In genomic region chr15:82353078-82353744, GRCm38 (mm10) we compare ENCODE assay signal across 8 mouse cellular contexts. TPM values are rescaled to one million over a fixed set of nuclear protein-coding genes. Genes with fewer than 3 reads are reported as not detected.
DNase-seq lines count a peak whose midpoint lies in the region; ATAC-seq and TF ChIP-seq lines count a peak whose summit lies in the region.

No protein-coding gene starts in this region.

- no peak for ATAC-seq in embryonic facial prominence, embryonic 13.5 days (ENCODE audit: insufficient number of reproducible peaks, insufficient read depth, low FRiP score, low TSS enrichment, low read depth)
- no peak for ATAC-seq in intestine, embryonic 15.5 days
- peak; percentile 3; the same call in 1 of the 2 replicates for ATAC-seq in neural tube, embryonic 12.5 days (ENCODE audit: low FRiP score, low read depth)
- ATAC-seq in activated CD4-positive, CD25-positive, alpha-beta regulatory T cell, adult 4 months = no peak

- H3K27me3 ChIP-seq in spleen, adult 2 months (ENCODE audit: control insufficient read depth, insufficient read depth, low read length) = no peaks in the 10 kb centered on the region
- no peaks in the 10 kb centered on the region for H3K27me3 ChIP-seq in embryonic facial prominence, embryonic 13.5 days
- no peaks in the 10 kb centered on the region for H3K27me3 ChIP-seq in intestine, embryonic 15.5 days (replicated peaks)
- H3K27me3 ChIP-seq in neural tube, embryonic 12.5 days (replicated peaks) = no peaks in the 10 kb centered on the region

- H3K4me1 ChIP-seq in spleen, adult 2 months (ENCODE audit: control insufficient read depth, insufficient read depth, insufficient read length) = peaks cover 7% of the 10 kb centered on the region
- peaks cover 20% of the 10 kb centered on the region for H3K4me1 ChIP-seq in embryonic facial prominence, embryonic 13.5 days
- peaks cover 24% of the 10 kb centered on the region; the same call in 1 of the 2 replicates for H3K4me1 ChIP-seq in intestine, embryonic 15.5 days (replicated peaks)
- H3K4me1 ChIP-seq in neural tube, embryonic 12.5 days = peaks cover 20% of the 10 kb centered on the region

- peak overlapping the region; percentile 89 for H3K4me2 ChIP-seq in embryonic facial prominence, embryonic 13.5 days
- H3K4me2 ChIP-seq in intestine, embryonic 15.5 days (replicated peaks) = peak overlapping the region; percentile 75
- H3K4me2 ChIP-seq in neural tube, embryonic 12.5 days (replicated peaks) = peak overlapping the region; percentile 87

- H3K9ac ChIP-seq in embryonic facial prominence, embryonic 13.5 days = peak overlapping the region; percentile 98
- H3K9ac ChIP-seq in intestine, embryonic 15.5 days = peak overlapping the region; percentile 97
- H3K9ac ChIP-seq in neural tube, embryonic 12.5 days = peak overlapping the region; percentile 97

- TF ChIP-seq POLR2A in spleen, adult 2 months (IDR thresholded peaks at IDR 0.05; ENCODE audit: low read depth, low read length) = no peak

- WGBS in spleen, adult 2 months = 22% methylated on average over 14 of the region's 14 CpGs
- WGBS in embryonic facial prominence, embryonic 13.5 days = 31% methylated on average over 14 of the region's 14 CpGs
- WGBS in intestine, embryonic 15.5 days = 18% methylated on average over 14 of the region's 14 CpGs
- WGBS in neural tube, embryonic 12.5 days = 32% methylated on average over 14 of the region's 14 CpGs

- DNase-seq in spleen, adult 2 months (ENCODE audit: low read depth in 1 of 2, low spot score in 2 of 2) = no peak
- no peak for DNase-seq in spleen, adult 18-20 months
- no peak for DNase-seq in layer of hippocampus, adult 8-10 months (ENCODE audit: low spot score in 2 of 2)
- DNase-seq in gastrocnemius, postnatal 10 days = no peak

- no peaks in the 10 kb centered on the region for H3K9me3 ChIP-seq in embryonic facial prominence, embryonic 13.5 days
- no peaks in the 10 kb centered on the region for H3K9me3 ChIP-seq in intestine, embryonic 15.5 days
- H3K9me3 ChIP-seq in neural tube, embryonic 12.5 days = no peaks in the 10 kb centered on the region

- TF ChIP-seq CTCF in spleen, adult 2 months (IDR thresholded peaks at IDR 0.05; ENCODE audit: extremely low read depth, insufficient read depth, insufficient read length, insufficient replicate concordance) = no peak

- H3K4me3 ChIP-seq in spleen, adult 2 months (ENCODE audit: extremely low read depth, insufficient read depth, insufficient read length) = peak overlapping the region; percentile 85
- H3K4me3 ChIP-seq in embryonic facial prominence, embryonic 13.5 days = peak overlapping the region; percentile 98
- H3K4me3 ChIP-seq in intestine, embryonic 15.5 days (replicated peaks) = peak overlapping the region; percentile 80
- peak overlapping the region; percentile 95 for H3K4me3 ChIP-seq in neural tube, embryonic 12.5 days

- no peak overlapping the region for H3K27ac ChIP-seq in spleen, adult 2 months (ENCODE audit: insufficient read depth, low read length)
- H3K27ac ChIP-seq in embryonic facial prominence, embryonic 13.5 days = peak overlapping the region; percentile 81; the same call in 1 of the 2 replicates
- peak overlapping the region; percentile 75 for H3K27ac ChIP-seq in intestine, embryonic 15.5 days
- no peak overlapping the region for H3K27ac ChIP-seq in neural tube, embryonic 12.5 days

- peaks cover 16% of the 10 kb centered on the region for H3K36me3 ChIP-seq in spleen, adult 2 months (ENCODE audit: control insufficient read depth, insufficient read depth, low read length)
- peaks cover 29% of the 10 kb centered on the region for H3K36me3 ChIP-seq in embryonic facial prominence, embryonic 13.5 days
- H3K36me3 ChIP-seq in intestine, embryonic 15.5 days = peaks cover 26% of the 10 kb centered on the region
- H3K36me3 ChIP-seq in neural tube, embryonic 12.5 days = peaks cover 27% of the 10 kb centered on the region

RNA-seq across cellular contexts. Expression of gene Ndufa6, which starts 0.9 kb away (rescaled TPM):
- 95.8 and 162 TPM in 2 replicates for polyA plus RNA-seq in spleen, adult 2 months (2012; rRNA removed)
- 319 and 324 TPM in 2 replicates for polyA plus RNA-seq in embryonic facial prominence, embryonic 13.5 days (2015; fragmentation: Nextera tagmentation; extraction: Ambion mirVana)
- 502 and 513 TPM in 2 replicates for polyA plus RNA-seq in intestine, embryonic 15.5 days (2015; fragmentation: Nextera tagmentation; extraction: Ambion mirVana)
- 302 and 313 TPM in 2 replicates for polyA plus RNA-seq in neural tube, embryonic 12.5 days (2016; fragmentation: Nextera tagmentation; extraction: Ambion mirVana)
- 100 to 1,000 TPM; 177 to 207 (median 191) TPM for total RNA-seq in layer of hippocampus, adult 8-10 months (2022)
- polyA plus RNA-seq in activated CD4-positive, CD25-positive, alpha-beta regulatory T cell, adult 4 months (2017; shearing (Covaris generic)) = 100 to 1,000 TPM; 486 to 595 TPM
- 100 to 1,000 TPM; 362 to 411 TPM for total RNA-seq in gastrocnemius, postnatal 10 days (2021)

RNA-seq across cellular contexts. Expression of gene Smdt1, which starts 14.5 kb away (rescaled TPM):
- polyA plus RNA-seq in spleen, adult 2 months (2012; rRNA removed) = 106 and 148 TPM in 2 replicates
- 255 and 264 TPM in 2 replicates for polyA plus RNA-seq in embryonic facial prominence, embryonic 13.5 days (2015; fragmentation: Nextera tagmentation; extraction: Ambion mirVana)
- 277 and 308 TPM in 2 replicates for polyA plus RNA-seq in intestine, embryonic 15.5 days (2015; fragmentation: Nextera tagmentation; extraction: Ambion mirVana)
- polyA plus RNA-seq in neural tube, embryonic 12.5 days (2016; fragmentation: Nextera tagmentation; extraction: Ambion mirVana) = 285 and 313 TPM in 2 replicates
- 100 to 1,000 TPM; 123 to 145 (median 138) TPM for total RNA-seq in layer of hippocampus, adult 8-10 months (2022)
- 100 to 1,000 TPM; 132 to 140 TPM for polyA plus RNA-seq in activated CD4-positive, CD25-positive, alpha-beta regulatory T cell, adult 4 months (2017; shearing (Covaris generic))
- 100 to 1,000 TPM; 143 to 156 TPM for total RNA-seq in gastrocnemius, postnatal 10 days (2021)

RNA-seq across cellular contexts. Expression of gene Pheta2, which starts 14.5 kb away (rescaled TPM):
- 5.1 and 5.5 TPM in 2 replicates for polyA plus RNA-seq in spleen, adult 2 months (2012; rRNA removed)
- 18.9 and 19.5 TPM in 2 replicates for polyA plus RNA-seq in embryonic facial prominence, embryonic 13.5 days (2015; fragmentation: Nextera tagmentation; extraction: Ambion mirVana)
- 13.1 and 13.4 TPM in 2 replicates for polyA plus RNA-seq in intestine, embryonic 15.5 days (2015; fragmentation: Nextera tagmentation; extraction: Ambion mirVana)
- 3.6 and 4.0 TPM in 2 replicates for polyA plus RNA-seq in neural tube, embryonic 12.5 days (2016; fragmentation: Nextera tagmentation; extraction: Ambion mirVana)
- 1 to 10 TPM in 1 of 4 experiments, under 1 TPM in 3; 0.22 to 1.2 (median 0.32) TPM for total RNA-seq in layer of hippocampus, adult 8-10 months (2022)
- polyA plus RNA-seq in activated CD4-positive, CD25-positive, alpha-beta regulatory T cell, adult 4 months (2017; shearing (Covaris generic)) = 1 to 10 TPM; 5.3 to 5.8 TPM
- total RNA-seq in gastrocnemius, postnatal 10 days (2021) = 1 to 10 TPM; 3.0 to 4.9 TPM

RNA-seq across cellular contexts. Expression of gene Naga, which starts 14.5 kb away (rescaled TPM):
- 121 and 123 TPM in 2 replicates for polyA plus RNA-seq in spleen, adult 2 months (2012; rRNA removed)
- polyA plus RNA-seq in embryonic facial prominence, embryonic 13.5 days (2015; fragmentation: Nextera tagmentation; extraction: Ambion mirVana) = 46.0 and 49.9 TPM in 2 replicates
- polyA plus RNA-seq in intestine, embryonic 15.5 days (2015; fragmentation: Nextera tagmentation; extraction: Ambion mirVana) = 144 and 176 TPM in 2 replicates
- 24.8 and 27.1 TPM in 2 replicates for polyA plus RNA-seq in neural tube, embryonic 12.5 days (2016; fragmentation: Nextera tagmentation; extraction: Ambion mirVana)
- total RNA-seq in layer of hippocampus, adult 8-10 months (2022) = 10 to 100 TPM; 33.0 to 56.7 (median 43.1) TPM
- 10 to 100 TPM; 44.2 to 63.7 TPM for polyA plus RNA-seq in activated CD4-positive, CD25-positive, alpha-beta regulatory T cell, adult 4 months (2017; shearing (Covaris generic))
- 10 to 100 TPM; 24.6 to 27.3 TPM for total RNA-seq in gastrocnemius, postnatal 10 days (2021)

RNA-seq across cellular contexts. Expression of gene Cyp2d22, which starts 26.8 kb away (rescaled TPM):
- 11.3 and 12.0 TPM in 2 replicates for polyA plus RNA-seq in spleen, adult 2 months (2012; rRNA removed)
- 10.3 and 10.5 TPM in 2 replicates for polyA plus RNA-seq in embryonic facial prominence, embryonic 13.5 days (2015; fragmentation: Nextera tagmentation; extraction: Ambion mirVana)
- polyA plus RNA-seq in intestine, embryonic 15.5 days (2015; fragmentation: Nextera tagmentation; extraction: Ambion mirVana) = 9.0 and 11.2 TPM in 2 replicates
- polyA plus RNA-seq in neural tube, embryonic 12.5 days (2016; fragmentation: Nextera tagmentation; extraction: Ambion mirVana) = 2.2 and 2.9 TPM in 2 replicates
- 10 to 100 TPM; 46.4 to 55.0 (median 53.4) TPM for total RNA-seq in layer of hippocampus, adult 8-10 months (2022)
- 1 to 10 TPM; 3.6 to 6.5 TPM for polyA plus RNA-seq in activated CD4-positive, CD25-positive, alpha-beta regulatory T cell, adult 4 months (2017; shearing (Covaris generic))
- 10 to 100 TPM; 10.8 to 14.5 TPM for total RNA-seq in gastrocnemius, postnatal 10 days (2021)

Comparison
In these comparisons a context has a peak if more than half of its experiments do, and no peak if none do; other contexts are left out.
1. H3K27ac ChIP-seq: peak in embryonic facial prominence, embryonic 13.5 days (single experiment) and intestine, embryonic 15.5 days (single experiment); none in spleen, adult 2 months (single experiment) and neural tube, embryonic 12.5 days (single experiment).
2. Peak in every context shown above with its lines, with median percentiles within 50 percentile points of each other: H3K4me3 ChIP-seq, H3K4me2 ChIP-seq and H3K9ac ChIP-seq.